Mouse (Mus musculus) neutrophil, adult 83 days (primary cell): ENCODE data around the gene Actr2. TPM values are rescaled to one million over a fixed set of nuclear protein-coding genes. Genes with fewer than 3 reads are reported as not detected.

ENCODE experiments used
- total RNA-seq, 2 experiments: library from RNA; stranded (reverse); gene quantifications; one replicate each; pipeline ENCODE4 v1.2.4; 2023

The Actr2 gene
- total RNA-seq = 100 to 1,000 TPM; 386 to 398 TPM

GRCm38 (mm10) chr11:20112741-20113480 lies at the start of gene Actr2:
Actr2 (minus strand) TSS chr11:20112913.

Other genes starting within 250 kb of the Actr2 start
- 10 to 100 TPM; 15.0 to 15.3 TPM for gene Spred2, start 188.5 kb downstream of the Actr2 start, total RNA-seq
- 10 to 100 TPM; 93.1 to 97.0 TPM for gene Rab1a, start 88.5 kb upstream of the Actr2 start, total RNA-seq
- gene Cep68, start 136.5 kb upstream of the Actr2 start, total RNA-seq = 1 to 10 TPM; 7.0 to 7.8 TPM
- gene Slc1a4, start 219.8 kb upstream of the Actr2 start, total RNA-seq = under 1 TPM; 0.24 to 0.35 TPM